Mouse (Mus musculus): Measurements from ENCODE around the gene Setx.

- no peak for TF ChIP-seq POLR2A (IDR thresholded peaks at IDR 0.05; ENCODE audit: borderline replicate concordance, control insufficient read depth, low read depth, low read length)
- no peak for TF ChIP-seq CTCF (IDR thresholded peaks at IDR 0.05; ENCODE audit: control insufficient read depth, insufficient read depth, low read length)
Measured at GRCm38 (mm10) chr2:29183266-29183924, 59.4 kb downstream of the Setx start.
